ENCODE assay signal across 29 mouse cellular contexts in genomic region chr9:32691151-32691925, GRCm38 (mm10). TPM values are rescaled to one million over a fixed set of nuclear protein-coding genes. Genes with fewer than 3 reads are reported as not detected.
DNase-seq lines count a peak whose midpoint lies in the region; ATAC-seq and TF ChIP-seq lines count a peak whose summit lies in the region.
"Had no signal": no experiment of that assay in that cellular context is flagged by ENCODE, and none has a peak within 500 bp of the region (broad histone marks: within the 10 kb centered on the region; RNA-seq: fewer than 3 reads in every experiment).

No protein-coding gene starts in this region.

- no peak overlapping the region for H3K4me3 ChIP-seq in forebrain, embryonic 16.5 days (replicated peaks; ENCODE audit: low read length)
- no peak overlapping the region for H3K4me3 ChIP-seq in thymus, adult 2 months (ENCODE audit: control insufficient read depth, insufficient read depth, low read length)
- H3K4me3 ChIP-seq: embryonic facial prominence, embryonic 13.5 days; erythroblast, embryonic 14.5 days; limb, embryonic 12.5 days; liver, embryonic 15.5 days; midbrain, embryonic 15.5 days; neural tube, embryonic 15.5 days had no signal

- no peaks in the 10 kb centered on the region for H3K9me3 ChIP-seq in forebrain, embryonic 16.5 days (ENCODE audit: control insufficient read depth, low read length)
- H3K9me3 ChIP-seq: embryonic facial prominence, embryonic 13.5 days; limb, embryonic 12.5 days; liver, embryonic 15.5 days; midbrain, embryonic 15.5 days; neural tube, embryonic 15.5 days had no signal

- ATAC-seq in forebrain, embryonic 16.5 days = peak; percentile 57
- ATAC-seq: activated CD4-positive, CD25-positive, alpha-beta regulatory T cell, adult 4 months; inflammation-experienced regulatory T-cells, adult 6 months; midbrain, embryonic 15.5 days had no signal

- no peak for TF ChIP-seq CTCF in thymus, adult 2 months (IDR thresholded peaks at IDR 0.05; ENCODE audit: borderline replicate concordance, control insufficient read depth, extremely low read depth, insufficient read depth, low read length, poor library complexity)

- WGBS in forebrain, embryonic 16.5 days = 24% methylated on average over 12 of the region's 12 CpGs
- 95% methylated on average over 12 of the region's 12 CpGs for whole genome bisulfite sequencing in thymus, adult 2 months

- H3K4me1 ChIP-seq in forebrain, embryonic 16.5 days (replicated peaks; ENCODE audit: control insufficient read depth, insufficient read depth, low read length) = peaks cover 18% of the 10 kb centered on the region
- H3K4me1 ChIP-seq in thymus, adult 2 months (replicated peaks; ENCODE audit: control insufficient read depth, insufficient read depth, low read length) = peaks cover 12% of the 10 kb centered on the region

- TF ChIP-seq POLR2A in thymus, adult 2 months (IDR thresholded peaks at IDR 0.05; ENCODE audit: control insufficient read depth, extremely low read depth, insufficient read depth, low read length, poor library complexity) = no peak

- H3K4me2 ChIP-seq in forebrain, embryonic 16.5 days (ENCODE audit: low read length) = 0 out of 2 replicates have a peak overlapping the region, but pooled peaks have one; percentile 7
- H3K4me2 ChIP-seq: embryonic facial prominence, embryonic 13.5 days; heart, embryonic 11.5 days; hindbrain, embryonic 14.5 days; limb, embryonic 12.5 days; liver, embryonic 15.5 days; lung, embryonic 14.5 days; midbrain, embryonic 15.5 days; neural tube, embryonic 15.5 days had no signal

- no peak overlapping the region for H3K9ac ChIP-seq in forebrain, embryonic 16.5 days (replicated peaks; ENCODE audit: low read depth, low read length)
- H3K9ac ChIP-seq: embryonic facial prominence, embryonic 13.5 days; hindbrain, embryonic 14.5 days; limb, embryonic 12.5 days; liver, embryonic 15.5 days; lung, embryonic 14.5 days; midbrain, embryonic 15.5 days; neural tube, embryonic 15.5 days had no signal

- peak; percentile 42 to 56 for DNase-seq in cerebellum, postnatal 10 days
- DNase-seq in cerebellum, adult 11 months = no peak
- DNase-seq in heart, adult 11 months = peak; percentile 80
- no peak for DNase-seq in heart, postnatal 14 days
- peak; percentile 29 for DNase-seq in left cerebral cortex, postnatal 4 days
- no peak for DNase-seq in left cerebral cortex, postnatal 36 days (ENCODE audit: low spot score in 2 of 2)
- DNase-seq in thymus, adult 2 months = no peak
- DNase-seq: adrenal gland, adult 2 months; adrenal gland, postnatal 36 days; cerebellum, adult 9-10 months; embryo, embryonic 11 days; gastrocnemius, postnatal 25 days; kidney, adult 9 months; kidney, postnatal 10 days; layer of hippocampus, adult 9-11 months; lung, embryonic 14.5 days; lung, postnatal 14 days had no signal

- no peak overlapping the region for H3K27ac ChIP-seq in forebrain, embryonic 16.5 days (ENCODE audit: low read length)
- H3K27ac ChIP-seq in thymus, adult 2 months (ENCODE audit: control insufficient read depth, insufficient read depth, low read length) = no peak overlapping the region
- H3K27ac ChIP-seq: embryonic facial prominence, embryonic 13.5 days; hindbrain, embryonic 14.5 days; limb, embryonic 12.5 days; liver, embryonic 15.5 days; midbrain, embryonic 15.5 days; neural tube, embryonic 15.5 days had no signal

- H3K27me3 ChIP-seq in forebrain, embryonic 16.5 days (replicated peaks; ENCODE audit: control insufficient read depth, insufficient read depth, low read length) = peaks cover 59% of the 10 kb centered on the region
- H3K27me3 ChIP-seq in thymus, adult 2 months (ENCODE audit: control insufficient read depth, insufficient read depth, low read length) = no peaks in the 10 kb centered on the region
- H3K27me3 ChIP-seq: CH12.LX had no signal

- intact Hi-C loops in heart, postnatal 14 days (cut with DNase I) = no loop called here
- intact Hi-C loops in left cerebral cortex, postnatal 4 days (cut with DNase I) = no loop called here
- intact Hi-C loops in left cerebral cortex, postnatal 36 days (cut with DNase I) = no loop called here

- H3K36me3 ChIP-seq in forebrain, embryonic 16.5 days (ENCODE audit: control insufficient read depth, insufficient read depth) = no peaks in the 10 kb centered on the region
- no peaks in the 10 kb centered on the region for H3K36me3 ChIP-seq in thymus, adult 2 months (ENCODE audit: control insufficient read depth, insufficient read depth, low read length)
- H3K36me3 ChIP-seq: embryonic facial prominence, embryonic 13.5 days; limb, embryonic 12.5 days; liver, embryonic 15.5 days; midbrain, embryonic 15.5 days; neural tube, embryonic 15.5 days had no signal

RNA-seq across cellular contexts. Expression of gene Ets1, which starts 55.3 kb away (rescaled TPM):
- 100 to 1,000 TPM in 1 of 2 experiments, 10 to 100 TPM in 1; 88.9 to 111 TPM for total RNA-seq in heart, postnatal 14 days (2021)
- total RNA-seq in left cerebral cortex, postnatal 4 days (2021) = 10 to 100 TPM; 26.5 to 27.2 TPM
- 10 to 100 TPM; 11.5 to 11.6 TPM for total RNA-seq in left cerebral cortex, postnatal 36 days (2021)
- 21.3 and 26.2 TPM in 2 replicates for polyA plus RNA-seq in forebrain, embryonic 16.5 days (2015; fragmentation: Nextera tagmentation; extraction: Ambion mirVana)
- 272 and 400 TPM in 2 replicates for polyA plus RNA-seq in thymus, adult 2 months (2012; rRNA removed)

Comparison
In these comparisons a context has a peak if more than half of its experiments do, and no peak if none do; other contexts are left out.
1. DNase-seq: peak in cerebellum, postnatal 10 days (2 of 2), heart, adult 11 months (single experiment) and left cerebral cortex, postnatal 4 days (single experiment); none in cerebellum, adult 11 months (single experiment), heart, postnatal 14 days (0 of 2), left cerebral cortex, postnatal 36 days (0 of 2) and thymus, adult 2 months (single experiment).